Mouse (Mus musculus): Measurements from ENCODE around the gene Fa2h. TPM values are rescaled to one million over a fixed set of nuclear protein-coding genes. Genes with fewer than 3 reads are reported as not detected.

Fa2h gene
- polyA plus RNA-seq, 1 experiment from 2014 or later = not detected

GRCm38 (mm10) chr8:111389581-111389980 is 4.0 kb downstream of the Fa2h start:
- Histone ChIP-seq H3K4me3 (no peak overlapping the region), H3K27ac (no peak overlapping the region), H3K4me2 (replicated peaks) (no peak overlapping the region), H3K9me3 (no peaks in the 10 kb centered on the region), H3K9ac (no peak overlapping the region), H3K4me1 (peaks cover 9% of the 10 kb centered on the region), H3K36me3 (no peaks in the 10 kb centered on the region), H3K27me3 (peaks cover 65% of the 10 kb centered on the region)
- WGBS = 79% methylated on average over 4 of the region's 4 CpGs
- no peak for ATAC-seq (ENCODE audit: low FRiP score, low read depth)

DNA sequence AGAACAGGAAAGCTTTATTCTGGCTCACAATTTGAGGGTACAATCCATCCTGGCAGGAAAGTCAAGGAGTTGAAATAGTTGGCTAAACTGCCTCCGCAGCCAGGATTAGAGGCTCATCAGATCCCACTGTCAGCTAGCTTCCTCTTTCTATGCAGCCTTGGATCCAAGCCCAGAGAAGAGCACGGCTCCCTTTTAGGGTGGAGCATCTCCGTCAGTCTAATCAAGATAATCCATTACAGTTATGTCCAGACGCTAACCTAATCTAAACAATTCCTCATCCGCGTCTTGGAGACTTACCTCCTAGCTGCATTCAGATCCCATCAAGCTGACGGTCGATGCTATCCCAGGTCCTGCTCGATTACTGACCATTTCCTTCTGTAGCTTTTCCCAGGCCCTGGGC is 7.7 kb downstream of the Fa2h start:
- H3K27me3 ChIP-seq = peaks cover 38% of the 10 kb centered on the region
- WGBS = 77% methylated on average over 9 of the region's 9 CpGs
- H3K36me3 ChIP-seq = no peaks in the 10 kb centered on the region
- no peak overlapping the region for H3K9ac ChIP-seq
- no peak overlapping the region for H3K4me3 ChIP-seq
- no peak overlapping the region for H3K27ac ChIP-seq
- H3K4me2 ChIP-seq (replicated peaks) = no peak overlapping the region
- ATAC-seq (ENCODE audit: low FRiP score, low read depth) = no peak
- H3K9me3 ChIP-seq = no peaks in the 10 kb centered on the region
- no peaks in the 10 kb centered on the region for H3K4me1 ChIP-seq

DNA sequence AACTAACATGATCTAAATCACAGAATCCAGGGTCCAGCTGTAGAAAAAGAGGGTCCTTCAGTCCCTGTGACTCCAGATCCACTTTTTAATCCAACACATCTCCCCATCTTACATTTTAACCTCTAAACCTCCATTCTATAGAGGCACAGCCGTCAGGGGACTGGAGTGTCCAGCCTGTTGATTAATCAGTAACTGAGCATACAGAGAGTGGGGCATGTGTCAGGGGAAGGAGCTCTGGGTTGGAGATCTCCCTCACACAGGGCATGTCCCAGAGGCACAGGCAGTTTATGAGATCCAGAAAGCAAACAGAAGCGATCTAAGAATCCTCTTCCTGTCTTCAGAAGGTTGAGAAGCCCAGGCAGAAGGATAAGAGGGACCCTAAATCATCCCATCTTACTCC is 9.0 kb downstream of the Fa2h start:
- H3K36me3 ChIP-seq = no peaks in the 10 kb centered on the region
- no peak overlapping the region for H3K9ac ChIP-seq
- H3K4me1 ChIP-seq = no peaks in the 10 kb centered on the region
- no peak for ATAC-seq (ENCODE audit: low FRiP score, low read depth)
- H3K4me3 ChIP-seq = no peak overlapping the region
- no peak overlapping the region for H3K27ac ChIP-seq
- H3K4me2 ChIP-seq (replicated peaks) = no peak overlapping the region
- peaks cover 29% of the 10 kb centered on the region for H3K27me3 ChIP-seq
- no peaks in the 10 kb centered on the region for H3K9me3 ChIP-seq
- WGBS = 42% methylated on average over 2 of the region's 2 CpGs

- Histone ChIP-seq H3K4me1 (no peaks in the 10 kb centered on the region), H3K27ac (no peak overlapping the region), H3K27me3 (0 out of 2 replicates have a peak, but pooled peaks cover under 1% of the 10 kb centered on the region), H3K9me3 (no peaks in the 10 kb centered on the region), H3K9ac (no peak overlapping the region), H3K4me2 (replicated peaks) (no peak overlapping the region), H3K4me3 (no peak overlapping the region), H3K36me3 (no peaks in the 10 kb centered on the region)
- no peak; the same call in 1 of the 2 replicates for ATAC-seq (ENCODE audit: low FRiP score, low read depth)
- WGBS = 73% methylated on average over 6 of the region's 6 CpGs
These were observed 18.4 kb downstream of the Fa2h start for GRCm38 (mm10) chr8:111375192-111375591.

DNA sequence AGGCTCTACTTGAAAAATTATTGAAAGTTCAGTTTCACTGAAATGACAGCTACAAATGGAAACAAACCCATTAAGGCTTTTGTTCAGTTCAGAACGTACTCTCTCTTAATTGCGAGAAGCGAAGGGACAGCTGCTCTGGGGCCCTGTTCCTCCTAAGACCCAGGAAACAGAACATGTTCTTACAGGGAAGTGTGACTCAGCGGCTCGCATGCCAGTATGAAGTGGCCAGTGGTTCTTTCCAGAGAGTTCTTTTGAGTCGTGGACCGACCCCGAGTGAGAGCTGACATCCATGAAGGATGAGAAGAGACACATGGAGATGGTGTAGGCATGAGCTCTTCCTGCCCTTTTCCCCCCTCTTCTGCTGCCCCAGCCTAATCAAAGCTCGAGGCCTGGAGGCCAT is 23.9 kb downstream of the Fa2h start:
- Histone ChIP-seq H3K36me3 (no peaks in the 10 kb centered on the region), H3K9ac (no peak overlapping the region), H3K9me3 (no peaks in the 10 kb centered on the region), H3K4me1 (no peaks in the 10 kb centered on the region), H3K27ac (no peak overlapping the region), H3K4me3 (no peak overlapping the region), H3K27me3 (peaks cover 8% of the 10 kb centered on the region; the same call in 1 of the 2 replicates), H3K4me2 (replicated peaks) (no peak overlapping the region)
- ATAC-seq (ENCODE audit: low FRiP score, low read depth) = no peak
- 86% methylated on average over 9 of the region's 9 CpGs for WGBS

DNA sequence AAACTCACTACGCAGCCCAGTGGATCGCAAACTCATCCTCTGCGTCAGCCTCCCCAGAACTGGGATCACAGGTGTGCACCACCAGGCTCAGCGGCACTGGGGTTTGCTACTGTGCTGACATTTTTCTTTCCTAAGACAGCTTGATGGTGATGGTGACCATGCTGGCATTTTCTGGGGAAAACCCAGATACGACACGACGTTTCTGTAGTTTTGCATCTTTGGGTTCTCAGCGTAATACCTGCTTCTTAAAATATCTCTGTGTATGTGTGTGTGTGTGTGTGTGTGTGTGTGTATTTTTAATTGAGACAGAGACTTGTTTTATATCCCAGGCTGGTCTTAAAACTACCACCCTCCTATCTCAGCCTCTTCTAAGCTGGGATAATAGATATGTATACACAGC is 26.3 kb downstream of the Fa2h start:
- no peak overlapping the region for H3K27ac ChIP-seq
- H3K9ac ChIP-seq = no peak overlapping the region
- H3K4me3 ChIP-seq = no peak overlapping the region
- no peaks in the 10 kb centered on the region for H3K4me1 ChIP-seq
- WGBS = 75% methylated on average over 8 of the region's 8 CpGs
- peaks cover 8% of the 10 kb centered on the region; the same call in 1 of the 2 replicates for H3K27me3 ChIP-seq
- ATAC-seq (ENCODE audit: low FRiP score, low read depth) = no peak
- peak overlapping the region; percentile 19; the same call in 1 of the 2 replicates for H3K4me2 ChIP-seq (replicated peaks)
- H3K9me3 ChIP-seq = no peaks in the 10 kb centered on the region
- H3K36me3 ChIP-seq = no peaks in the 10 kb centered on the region

- Histone ChIP-seq H3K36me3 (no peaks in the 10 kb centered on the region), H3K9ac (no peak overlapping the region), H3K27ac (no peak overlapping the region), H3K9me3 (no peaks in the 10 kb centered on the region), H3K27me3 (peaks cover 8% of the 10 kb centered on the region; the same call in 1 of the 2 replicates), H3K4me3 (no peak overlapping the region), H3K4me1 (no peaks in the 10 kb centered on the region), H3K4me2 (replicated peaks) (peak overlapping the region; percentile 19; the same call in 1 of the 2 replicates)
- WGBS = 42% methylated on average over 14 of the region's 14 CpGs
- no peak for ATAC-seq (ENCODE audit: low FRiP score, low read depth)
These were observed 26.9 kb downstream of the Fa2h start for GRCm38 (mm10) chr8:111366610-111367234.

DNA sequence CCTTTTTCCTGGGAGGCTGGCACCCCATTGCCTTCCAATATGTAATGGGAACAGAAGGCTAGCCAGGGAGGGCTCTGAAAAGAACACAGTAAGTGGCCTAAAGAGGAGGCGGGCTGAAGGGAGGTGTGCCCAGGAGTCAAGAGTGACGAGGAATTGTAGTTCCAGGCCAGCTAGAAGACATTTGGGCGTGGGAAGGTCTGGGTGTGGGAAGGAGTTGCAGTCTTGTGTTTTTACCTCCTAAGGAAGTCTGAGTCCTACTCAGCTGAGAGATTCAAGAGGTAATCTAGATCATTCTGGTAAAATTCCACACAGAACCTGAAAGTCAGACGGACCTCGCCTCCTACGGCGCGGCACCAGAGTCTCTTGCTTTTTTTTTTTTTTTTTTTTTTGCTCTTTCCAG is 30.1 kb downstream of the Fa2h start:
- no peaks in the 10 kb centered on the region; the same call in 1 of the 2 replicates for H3K9me3 ChIP-seq
- no peak overlapping the region for H3K4me3 ChIP-seq
- H3K4me2 ChIP-seq (replicated peaks) = no peak overlapping the region
- H3K9ac ChIP-seq = no peak overlapping the region
- H3K27ac ChIP-seq = no peak overlapping the region
- H3K4me1 ChIP-seq = no peaks in the 10 kb centered on the region
- peaks cover 8% of the 10 kb centered on the region; the same call in 1 of the 2 replicates for H3K27me3 ChIP-seq
- no peaks in the 10 kb centered on the region for H3K36me3 ChIP-seq
- ATAC-seq (ENCODE audit: low FRiP score, low read depth) = no peak
- 76% methylated on average over 8 of the region's 8 CpGs for WGBS

- Histone ChIP-seq H3K9me3 (no peaks in the 10 kb centered on the region; the same call in 1 of the 2 replicates), H3K4me3 (no peak overlapping the region), H3K27me3 (no peaks in the 10 kb centered on the region), H3K9ac (no peak overlapping the region), H3K4me1 (no peaks in the 10 kb centered on the region), H3K4me2 (replicated peaks) (no peak overlapping the region), H3K27ac (no peak overlapping the region), H3K36me3 (no peaks in the 10 kb centered on the region)
- 57% methylated on average over 7 of the region's 7 CpGs for WGBS
- no peak for ATAC-seq (ENCODE audit: low FRiP score, low read depth)
These were observed 32.9 kb downstream of the Fa2h start for GRCm38 (mm10) chr8:111360579-111361209.

GRCm38 (mm10) chr8:111359936-111360335 is 33.7 kb downstream of the Fa2h start:
- Histone ChIP-seq H3K4me2 (replicated peaks) (no peak overlapping the region), H3K27me3 (no peaks in the 10 kb centered on the region), H3K27ac (no peak overlapping the region), H3K9me3 (no peaks in the 10 kb centered on the region; the same call in 1 of the 2 replicates), H3K4me3 (no peak overlapping the region), H3K4me1 (no peaks in the 10 kb centered on the region), H3K36me3 (no peaks in the 10 kb centered on the region), H3K9ac (no peak overlapping the region)
- no peak for ATAC-seq (ENCODE audit: low FRiP score, low read depth)
- WGBS = 68% methylated on average over 5 of the region's 5 CpGs

DNA sequence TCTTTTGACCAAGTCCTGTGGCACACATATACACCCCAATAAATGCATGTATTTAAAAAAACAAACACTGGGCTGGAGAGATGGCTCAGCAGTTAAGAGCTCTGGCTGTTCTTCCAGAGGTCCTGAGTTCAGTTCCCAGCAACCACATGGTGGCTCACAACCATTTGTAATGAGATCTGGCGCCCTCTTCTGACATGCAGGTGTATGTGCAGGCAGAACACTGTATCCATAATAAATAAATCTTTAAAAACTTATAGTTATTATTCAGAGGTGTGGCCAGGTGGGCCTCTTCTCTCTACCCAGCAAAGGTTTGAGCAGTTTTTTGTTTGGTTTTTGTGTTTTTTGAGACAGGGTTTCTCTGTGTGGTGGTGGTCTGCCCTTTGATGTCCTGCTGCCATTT is 34.7 kb downstream of the Fa2h start:
- Histone ChIP-seq H3K36me3 (no peaks in the 10 kb centered on the region), H3K4me3 (no peak overlapping the region), H3K9ac (no peak overlapping the region), H3K4me2 (replicated peaks) (no peak overlapping the region), H3K27ac (no peak overlapping the region), H3K9me3 (no peaks in the 10 kb centered on the region; the same call in 1 of the 2 replicates), H3K27me3 (no peaks in the 10 kb centered on the region), H3K4me1 (no peaks in the 10 kb centered on the region)
- ATAC-seq (ENCODE audit: low FRiP score, low read depth) = no peak
- 61% methylated on average over 1 of the region's 1 CpGs for whole genome bisulfite sequencing

- no peak for ATAC-seq (ENCODE audit: low FRiP score, low read depth)
- H3K27ac ChIP-seq = no peak overlapping the region
- no peak overlapping the region for H3K9ac ChIP-seq
- H3K9me3 ChIP-seq = no peaks in the 10 kb centered on the region; the same call in 1 of the 2 replicates
- no peaks in the 10 kb centered on the region for H3K27me3 ChIP-seq
- H3K36me3 ChIP-seq = no peaks in the 10 kb centered on the region
- 85% methylated on average over 4 of the region's 4 CpGs for WGBS
- no peak overlapping the region for H3K4me3 ChIP-seq
- no peak overlapping the region for H3K4me2 ChIP-seq (replicated peaks)
- H3K4me1 ChIP-seq = no peaks in the 10 kb centered on the region
These were observed 36.2 kb downstream of the Fa2h start for GRCm38 (mm10) chr8:111357433-111357832.
